In the genomic region with DNA sequence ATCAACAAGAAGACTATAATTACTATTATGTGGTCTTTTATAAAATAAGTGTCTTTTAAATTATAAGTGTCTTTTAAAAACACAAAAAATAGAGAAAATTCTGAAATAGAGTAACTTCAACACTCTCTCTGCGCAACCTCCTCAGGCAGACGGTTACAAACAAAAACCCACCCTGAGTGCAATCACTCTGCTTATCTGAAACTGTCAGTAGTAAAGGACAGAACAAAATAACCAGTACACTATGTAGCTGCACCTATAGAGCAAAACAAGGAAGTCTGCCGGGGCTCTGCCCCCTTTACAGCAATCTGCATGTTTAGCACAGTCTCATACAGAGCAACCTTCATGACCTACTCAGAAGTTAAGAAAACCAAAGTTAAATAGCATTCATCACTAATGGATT, we compare ENCODE assay signal across 1 mouse cellular context.
A peak's percentile ranks its signal among the peaks of the same experiment; 100 is the strongest.
TF ChIP-seq lines count a peak whose summit lies in the region.

No protein-coding gene starts in this region.

TF ChIP-seq in MEL, 35 proteins besides CTCF, POLR2A, EP300 and RAD21 (continued from another document):
- TF ChIP-seq MAZ (IDR thresholded peaks at IDR 0.05; ENCODE audit: low read depth, low read length) (no peak), E2F4 (IDR thresholded peaks at IDR 0.05; ENCODE audit: borderline replicate concordance, low read depth, low read length) (no peak), KAT2A (conservative IDR thresholded peaks at IDR 0.05; ENCODE audit: low read depth, low read length) (no peak), ELF1 (IDR thresholded peaks at IDR 0.05; ENCODE audit: low read depth, low read length) (peak; percentile 26; the same call in 1 of the 2 replicates), UBTF (IDR thresholded peaks at IDR 0.05; ENCODE audit: borderline replicate concordance, insufficient read depth, low read depth, low read length) (no peak), MYB (IDR thresholded peaks at IDR 0.05; ENCODE audit: low read depth, low read length) (0 out of 2 replicates have a peak, but pooled peaks have one; percentile 55), CHD2 (IDR thresholded peaks at IDR 0.05; ENCODE audit: low read length) (no peak), SIN3A (IDR thresholded peaks at IDR 0.05; ENCODE audit: low read length) (peak; percentile 70), USF1 (IDR thresholded peaks at IDR 0.05; ENCODE audit: low read depth, low read length) (no peak), TCF12 (IDR thresholded peaks at IDR 0.05; ENCODE audit: low read depth, low read length) (no peak), JUND (IDR thresholded peaks at IDR 0.05; ENCODE audit: low read depth, low read length) (no peak), GABPA (IDR thresholded peaks at IDR 0.05; ENCODE audit: low read depth, low read length) (no peak), SMC3 (IDR thresholded peaks at IDR 0.05; ENCODE audit: low read depth, low read length) (no peak), RCOR1 (IDR thresholded peaks at IDR 0.05; ENCODE audit: low read depth, low read length) (no peak)
